Mouse (Mus musculus) right cerebral cortex, adult 18-20 months (tissue): ENCODE data around the gene Erbin.
A peak's percentile ranks its signal among the peaks of the same experiment; 100 is the strongest.

ENCODE experiments used
- DNase-seq: peaks from one replicate; pipeline ENCODE4 v3.0.0; 2022; ENCODE audit warnings: mixed read lengths

Erbin gene

DNA sequence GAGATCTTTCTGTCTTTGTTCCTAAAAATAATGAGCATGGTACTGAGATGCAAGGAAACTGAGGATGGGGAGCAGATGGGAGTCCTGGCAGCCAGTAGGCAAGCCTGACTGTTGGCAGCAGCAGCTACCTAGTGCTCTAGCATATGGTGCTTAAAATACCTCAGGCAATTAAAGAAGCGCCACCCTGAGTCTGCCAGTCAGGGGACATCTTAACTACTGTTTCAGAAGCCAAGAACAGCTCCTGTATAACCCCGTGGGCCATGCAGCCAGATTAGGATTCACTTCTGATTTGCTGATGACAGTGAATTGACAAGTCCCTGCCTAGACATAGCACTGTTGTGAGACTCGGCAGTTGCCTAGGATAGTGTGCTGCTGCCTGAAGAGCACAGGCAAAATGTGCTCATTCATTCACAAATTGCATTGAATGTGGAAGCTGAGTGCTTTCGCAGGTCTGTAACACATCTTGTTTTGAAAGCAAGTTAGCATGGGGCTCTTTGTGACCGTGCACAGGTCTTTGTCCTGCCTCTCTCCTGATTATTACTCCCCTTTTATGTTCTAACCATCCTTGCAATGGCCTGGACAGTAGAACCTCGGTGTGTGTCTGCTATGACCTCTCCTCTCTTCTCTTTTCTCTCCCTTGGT, 114.0 kb downstream of the Erbin start:
- DNase-seq, result peak; percentile 72

DNA sequence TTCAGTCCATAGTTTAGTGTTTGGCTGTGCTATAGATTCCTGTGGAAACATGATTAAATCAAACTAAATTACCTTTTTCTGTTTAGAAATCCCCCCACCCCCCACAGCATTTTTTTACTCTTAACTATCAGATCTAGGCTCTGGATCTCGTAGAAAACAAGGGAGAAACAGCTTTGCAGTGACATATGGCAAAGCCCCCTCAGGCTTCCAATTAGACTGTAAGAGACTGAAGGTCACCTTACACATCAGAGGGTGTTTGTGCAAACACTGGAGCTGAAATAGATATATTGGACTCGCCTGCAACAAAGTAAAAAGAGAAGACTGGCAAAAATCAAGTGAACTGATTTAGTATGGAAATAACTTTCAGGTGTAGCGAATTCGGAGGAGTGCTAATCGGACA, 116.6 kb downstream of the Erbin start:
- DNase-seq, result no peak

DNA sequence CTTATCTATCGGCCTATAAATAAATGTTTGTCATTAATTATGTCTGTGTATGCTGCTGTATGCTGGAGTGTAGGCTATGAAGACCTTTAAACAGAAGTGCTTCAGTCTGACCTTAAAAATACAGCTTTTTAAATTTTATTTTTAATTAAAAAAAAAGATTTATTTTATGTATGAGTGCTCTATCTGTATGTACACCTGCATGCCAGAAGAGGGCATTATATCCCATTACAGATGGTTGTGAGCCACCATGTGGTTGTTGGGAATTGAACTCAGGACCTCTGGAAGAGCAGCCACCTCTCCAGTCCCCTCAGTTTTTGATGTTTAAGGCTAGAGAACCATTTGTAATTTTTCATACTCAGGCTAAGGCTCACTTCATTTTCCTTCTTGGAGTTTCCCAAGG, 119.3 kb downstream of the Erbin start:
- DNase-seq, result no peak

DNA sequence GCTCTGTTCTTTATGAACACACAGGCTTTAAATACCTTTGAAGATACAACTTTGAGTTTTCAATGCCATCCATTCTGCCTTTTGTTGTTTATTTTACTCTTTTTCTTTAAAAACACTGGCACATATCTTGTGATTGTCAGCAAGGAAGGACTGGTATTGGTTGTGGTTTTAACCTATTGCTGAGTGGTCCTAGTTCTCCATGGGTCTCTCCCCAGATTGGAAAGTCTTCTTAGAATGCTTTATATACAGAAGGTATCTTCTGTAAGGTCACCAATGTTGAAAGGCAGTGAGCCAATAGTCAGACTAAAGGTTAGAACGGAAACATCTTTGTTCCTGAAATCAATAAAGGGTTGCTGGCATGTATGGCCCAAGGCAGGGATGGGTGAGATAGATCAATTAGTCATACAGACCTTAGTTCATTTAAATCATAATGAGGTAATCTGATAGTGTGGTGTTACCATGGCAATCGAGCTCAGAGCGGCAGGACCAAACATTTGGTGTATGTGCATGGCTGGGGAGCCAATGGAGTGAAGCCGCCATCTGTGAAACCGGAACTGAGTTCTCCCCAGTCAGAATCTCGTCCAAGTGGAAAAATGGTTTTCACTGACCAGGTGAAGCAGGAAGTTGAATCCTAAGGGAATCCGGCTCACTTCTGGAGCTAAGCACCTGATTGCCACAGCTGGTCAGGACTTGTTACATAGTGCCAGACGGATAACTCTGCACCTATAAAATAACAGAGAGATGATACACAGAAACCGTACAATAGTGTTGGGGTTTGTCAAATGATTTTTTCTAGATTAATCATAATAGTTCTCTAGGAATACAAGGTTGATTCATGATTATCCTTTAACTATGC, 125.4 kb downstream of the Erbin start:
- DNase-seq, result no peak

DNA sequence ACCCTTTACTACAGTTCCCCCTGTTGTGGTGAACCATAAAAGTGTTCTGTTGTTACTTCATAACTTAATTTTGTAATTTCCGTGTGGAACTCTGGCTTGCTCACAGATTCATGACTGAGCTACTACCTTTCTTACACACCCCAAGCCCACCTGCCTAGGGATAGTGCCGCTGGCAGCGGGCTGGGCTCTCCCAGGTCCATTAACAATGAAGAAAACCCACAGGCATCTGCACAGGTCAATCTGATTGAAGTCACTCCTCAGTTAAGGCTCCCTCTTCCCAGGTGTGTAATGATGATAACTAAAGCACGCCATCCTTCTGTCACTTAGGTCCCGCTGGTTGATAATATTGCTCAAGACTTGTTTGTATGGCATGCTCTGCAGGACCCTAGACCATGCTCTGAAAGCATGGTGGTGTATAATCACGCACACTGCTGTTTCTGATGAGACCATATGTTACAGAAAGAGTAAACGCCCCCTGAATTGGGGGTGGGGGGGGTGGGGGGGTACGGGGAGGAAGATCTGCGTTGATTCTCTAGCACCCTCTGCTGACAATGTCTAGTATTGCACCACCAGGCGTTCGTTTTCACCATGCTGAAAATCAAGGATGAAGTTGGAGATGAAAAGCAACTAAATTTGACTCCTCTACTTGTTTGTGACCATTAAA, 140.3 kb downstream of the Erbin start:
- DNase-seq, result peak; percentile 26

DNA sequence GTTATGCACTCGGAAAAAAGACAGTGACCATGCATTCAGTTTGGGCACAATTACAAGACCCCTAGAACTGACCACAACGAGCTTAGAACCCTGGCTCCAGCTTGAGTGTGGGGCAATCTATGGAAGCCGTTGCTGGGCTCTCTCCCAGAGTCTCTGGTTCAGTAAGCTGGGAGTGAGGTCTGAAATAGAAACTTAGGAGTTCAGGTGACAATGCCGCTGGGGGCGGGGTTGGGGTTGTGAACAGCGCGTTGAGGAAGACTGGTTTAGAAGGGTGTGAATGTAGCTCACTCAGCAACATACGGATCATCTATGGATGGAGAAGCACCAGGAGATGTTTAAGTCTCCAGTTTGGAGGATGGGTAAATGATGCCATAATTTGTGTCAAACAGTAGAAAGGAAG, 143.2 kb downstream of the Erbin start:
- DNase-seq, result no peak

DNA sequence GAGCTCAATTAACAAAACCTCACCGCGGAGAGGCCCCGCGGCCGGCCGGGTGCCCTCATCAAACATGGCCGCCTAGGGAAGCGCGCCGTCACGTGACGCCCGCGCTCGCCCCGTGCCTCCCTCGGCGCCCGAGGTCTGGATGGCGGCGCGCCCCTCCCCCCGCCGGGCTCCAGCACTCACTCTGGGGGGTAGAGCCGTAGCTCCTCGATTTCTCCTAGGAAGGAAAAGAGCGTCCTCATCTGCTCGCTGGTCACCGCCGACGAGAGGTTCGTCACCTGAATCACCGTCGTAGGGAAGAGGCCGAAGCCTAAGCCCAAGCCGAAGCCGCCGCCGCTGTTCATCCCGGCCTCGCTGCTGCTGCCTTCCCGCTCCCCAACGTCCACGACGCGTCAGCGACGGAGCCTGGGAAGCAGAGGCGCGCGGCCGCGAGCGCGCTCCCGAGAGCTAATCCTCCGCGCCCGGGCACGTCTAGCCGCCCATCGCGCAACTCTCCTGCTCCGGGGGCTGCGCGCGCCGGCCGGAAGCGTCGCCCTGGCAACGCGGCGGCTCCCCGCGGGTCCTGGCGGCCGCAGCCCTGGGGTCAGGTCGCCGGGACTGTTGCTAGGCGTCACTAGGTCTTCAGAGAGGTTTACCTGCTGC, 146.1 kb downstream of the Erbin start, which contains the start of gene Srek1:
TSS of gene Srek1 (minus strand) at position 490 of the 639 bp plus-strand sequence.
- peak; percentile 95 for DNase-seq

DNA sequence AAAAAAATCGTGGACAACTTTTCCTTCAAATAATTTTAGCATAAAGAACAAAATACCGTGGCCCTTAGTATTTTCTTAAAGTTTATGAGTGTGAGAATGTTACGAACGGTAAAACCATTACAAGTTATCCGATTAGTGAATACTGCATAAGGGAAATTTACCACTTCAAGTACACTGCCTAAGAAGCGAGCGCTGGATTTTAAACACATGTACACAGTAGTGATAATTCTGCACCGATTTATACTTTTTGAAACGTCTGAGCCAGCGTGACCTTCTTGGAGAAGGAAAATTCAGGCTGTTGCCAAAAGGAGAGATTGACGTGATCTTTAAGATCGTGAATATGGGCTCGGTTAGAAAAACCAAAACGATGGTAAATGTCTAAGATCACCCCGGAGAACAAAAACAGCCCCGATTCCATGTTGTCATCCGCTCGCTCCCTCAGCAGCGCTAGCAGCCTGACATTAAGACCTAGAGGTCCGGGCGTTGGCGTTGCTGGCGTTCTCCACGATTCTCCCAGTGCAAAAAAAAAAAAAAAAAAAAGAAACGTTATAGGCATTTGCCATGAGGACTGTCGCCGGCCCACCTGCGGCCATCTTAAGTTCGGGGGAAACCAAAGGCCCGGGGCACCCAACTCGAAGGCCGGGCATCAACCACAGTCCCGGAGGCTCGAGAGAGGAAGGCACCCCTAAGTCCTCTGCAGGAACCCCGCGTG, 146.8 kb downstream of the Erbin start:
- no peak for DNase-seq

DNA sequence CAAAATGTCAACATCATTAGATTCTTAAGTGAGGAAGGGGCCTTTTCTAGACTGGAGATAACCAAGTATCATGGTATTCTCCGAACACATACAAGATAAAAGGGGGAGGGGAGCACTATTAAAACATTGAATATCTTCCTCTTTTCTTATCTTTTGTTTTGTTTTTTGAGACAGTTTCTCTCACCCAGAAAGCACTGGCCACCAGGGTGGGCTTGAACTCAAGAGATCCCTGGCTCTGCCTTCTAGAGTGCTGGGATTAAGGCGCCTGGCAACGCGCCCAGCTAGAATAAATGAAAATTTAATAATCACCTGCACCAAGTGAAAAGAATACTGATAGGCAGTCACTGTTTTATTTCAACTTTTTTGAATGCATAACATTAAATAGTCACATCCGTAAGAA, 147.4 kb downstream of the Erbin start:
- no peak for DNase-seq

DNA sequence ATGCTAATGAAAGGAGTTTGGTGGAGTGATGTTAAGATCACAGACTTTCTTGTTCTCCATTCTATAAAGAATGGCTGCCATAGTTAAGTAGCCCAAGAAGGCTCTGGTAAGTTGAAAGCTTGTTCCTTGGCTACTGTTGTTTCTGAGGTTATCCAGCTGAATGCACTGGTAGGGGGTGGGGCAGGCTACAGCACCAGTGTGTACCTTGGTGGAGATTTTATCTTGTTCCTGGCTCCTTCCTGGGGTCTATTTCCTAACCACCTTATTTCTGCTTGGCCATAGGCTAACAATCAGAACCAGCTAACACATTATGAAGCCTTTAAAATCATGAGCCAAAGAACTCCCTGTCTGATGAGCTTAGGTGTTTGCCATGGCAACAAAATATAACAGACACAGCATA, 149.5 kb downstream of the Erbin start:
- no peak for DNase-seq
